Mouse (Mus musculus) spleen, adult 2 months (tissue): Measurements from ENCODE around the gene Fam169b. TPM values are rescaled to one million over a fixed set of nuclear protein-coding genes. Genes with fewer than 3 reads are reported as not detected.

ENCODE experiments used
- DNase-seq, 2 experiments: peaks; one replicate each; pipeline versions ENCODE4 v3.0.0 to v3.0.0-alpha.2; 2012 to 2021; ENCODE audit warnings: low spot score in 2 of 2, low read depth in 1 of 2
- H3K27ac ChIP-seq: fragments of 200-500 bp; 2 replicates; pipeline ENCODE4 v1.5.1; 2012; ENCODE audit warnings: low read length, inconsistent platforms; ENCODE audit not compliant: insufficient read depth
- H3K27me3 ChIP-seq: fragments of 200-500 bp; 2 replicates; pipeline ENCODE4 v1.6.1; 2012; ENCODE audit warnings: mild to moderate bottlenecking, moderate library complexity, low read length, inconsistent platforms; ENCODE audit not compliant: control insufficient read depth, insufficient read depth
- H3K36me3 ChIP-seq: fragments of 200-500 bp; 2 replicates; pipeline ENCODE4 v1.6.1; 2012; ENCODE audit warnings: mild to moderate bottlenecking, low read length, inconsistent platforms; ENCODE audit not compliant: control insufficient read depth, insufficient read depth
- H3K4me1 ChIP-seq: fragments of 200-500 bp; 2 replicates; pipeline ENCODE4 v1.6.1; 2011; ENCODE audit warnings: inconsistent platforms; ENCODE audit not compliant: control insufficient read depth, insufficient read depth, insufficient read length
- H3K4me3 ChIP-seq: fragments of 200-500 bp; 2 replicates; pipeline ENCODE4 v1.5.1; 2011; ENCODE audit warnings: mild to moderate bottlenecking, inconsistent platforms; ENCODE audit not compliant: insufficient read depth, insufficient read length; ENCODE audit errors: extremely low read depth
- CTCF ChIP-seq: fragments of 200-500 bp; IDR thresholded peaks from 2 replicates; pipeline ENCODE4 v1.5.1; 2011; ENCODE audit warnings: mild to moderate bottlenecking, inconsistent platforms; ENCODE audit not compliant: insufficient read depth, insufficient read length, insufficient replicate concordance; ENCODE audit errors: extremely low read depth
- POLR2A ChIP-seq: fragments of 200-500 bp; IDR thresholded peaks from 2 replicates; pipeline ENCODE4 v1.6.1; 2011; ENCODE audit warnings: low read depth, low read length, inconsistent platforms
- WGBS: fragments of 180-500 bp; shearing (Covaris S2); methylation state at CpG from one replicate; pipeline ENCODE4 v1.1.7; 2018; 5-methylcytosine and 5-hydroxymethylcytosine counted together
- polyA plus RNA-seq: library from polyadenylated mRNA; depleted of rRNA; stranded (reverse); fragments of >200 nt; gene quantifications from 2 replicates; pipeline ENCODE4 v1.2.3, GENCODE M21; 2012

Fam169b gene
- polyA plus RNA-seq, 1 experiment = 27.9 TPM

- WGBS = 95% methylated on average over 4 of the region's 4 CpGs
- no peak for TF ChIP-seq CTCF
- no peak for TF ChIP-seq POLR2A
- DNase-seq = no peak
- Histone ChIP-seq H3K4me3 (no peak overlapping the region), H3K27ac (no peak overlapping the region), H3K27me3 (no peaks in the 10 kb centered on the region), H3K4me1 (no peaks in the 10 kb centered on the region), H3K36me3 (peaks cover 1% of the 10 kb centered on the region; the same call in 1 of the 2 replicates)
Measured at GRCm38 (mm10) chr7:68315068-68315467, 41.4 kb downstream of the Fam169b start.

GRCm38 (mm10) chr7:68318006-68318788 lies 44.6 kb downstream of the Fam169b start:
- no peak for DNase-seq
- Histone ChIP-seq H3K36me3 (peaks cover 1% of the 10 kb centered on the region; the same call in 1 of the 2 replicates), H3K4me3 (no peak overlapping the region), H3K27ac (no peak overlapping the region), H3K4me1 (no peaks in the 10 kb centered on the region), H3K27me3 (no peaks in the 10 kb centered on the region)
- WGBS = 94% methylated on average over 16 of the region's 16 CpGs
- no peak for TF ChIP-seq POLR2A
- no peak for TF ChIP-seq CTCF

- Histone ChIP-seq H3K4me1 (no peaks in the 10 kb centered on the region), H3K36me3 (peaks cover 3% of the 10 kb centered on the region; the same call in 1 of the 2 replicates), H3K27ac (no peak overlapping the region), H3K27me3 (no peaks in the 10 kb centered on the region), H3K4me3 (no peak overlapping the region)
- DNase-seq = no peak
- 80% methylated on average over 6 of the region's 6 CpGs for WGBS
- no peak for TF ChIP-seq POLR2A
- no peak for TF ChIP-seq CTCF
Measured at GRCm38 (mm10) chr7:68318979-68319378, 45.3 kb downstream of the Fam169b start.

- TF ChIP-seq POLR2A (no peak), CTCF (no peak)
- DNase-seq = no peak
- no peaks in the 10 kb centered on the region for H3K27me3 ChIP-seq
- peaks cover 3% of the 10 kb centered on the region; the same call in 1 of the 2 replicates for H3K36me3 ChIP-seq
- no peak overlapping the region for H3K27ac ChIP-seq
- 55% methylated on average over 14 of the region's 14 CpGs for WGBS
- no peak overlapping the region for H3K4me3 ChIP-seq
- H3K4me1 ChIP-seq = no peaks in the 10 kb centered on the region
Measured at GRCm38 (mm10) chr7:68320078-68320810, 46.6 kb downstream of the Fam169b start.

GRCm38 (mm10) chr7:68323051-68323450 lies 49.4 kb downstream of the Fam169b start:
- no peaks in the 10 kb centered on the region for H3K27me3 ChIP-seq
- H3K4me3 ChIP-seq = no peak overlapping the region
- no peaks in the 10 kb centered on the region for H3K4me1 ChIP-seq
- 77% methylated on average over 6 of the region's 6 CpGs for WGBS
- no peak for DNase-seq
- no peak for TF ChIP-seq POLR2A
- TF ChIP-seq CTCF = no peak
- H3K36me3 ChIP-seq = peaks cover 6% of the 10 kb centered on the region
- H3K27ac ChIP-seq = no peak overlapping the region

GRCm38 (mm10) chr7:68326190-68326722 lies 52.6 kb downstream of the Fam169b start:
- WGBS = 88% methylated on average over 7 of the region's 7 CpGs
- Histone ChIP-seq H3K27ac (no peak overlapping the region), H3K4me1 (no peaks in the 10 kb centered on the region; the same call in 1 of the 2 replicates), H3K36me3 (peaks cover 9% of the 10 kb centered on the region), H3K4me3 (no peak overlapping the region), H3K27me3 (no peaks in the 10 kb centered on the region)
- DNase-seq = no peak
- TF ChIP-seq POLR2A = no peak
- TF ChIP-seq CTCF = no peak
